Mouse (Mus musculus) liver, embryonic 14.5 days (tissue): ENCODE data around the gene Snx10. TPM values are rescaled to one million over a fixed set of nuclear protein-coding genes. Genes with fewer than 3 reads are reported as not detected.

ENCODE experiments used
- ATAC-seq: fragments of 200-750 bp; cut with Nextera tagmentation; 2 replicates; pipeline ENCODE4 v1.8.0; 2017; ENCODE audit warnings: moderate number of reproducible peaks, mild to moderate bottlenecking, moderate library complexity; ENCODE audit not compliant: insufficient read depth
- DNase-seq, 3 experiments: peaks; one replicate each; pipeline ENCODE4 v3.0.0-alpha.2; 2012 to 2013; ENCODE audit warnings: low read depth in 3 of 3, low spot score in 3 of 3
- H3K27ac ChIP-seq: fragments of 300-500 bp; sonication (generic); 2 replicates; pipeline ENCODE4 v1.5.1; 2014; ENCODE audit warnings: moderate library complexity, mild to moderate bottlenecking, control low read depth, inconsistent platforms
- H3K27me3 ChIP-seq: fragments of 300-500 bp; sonication (generic); 2 replicates; pipeline ENCODE4 v1.6.1; 2014; ENCODE audit warnings: mild to moderate bottlenecking, low read length, moderate library complexity; ENCODE audit not compliant: control insufficient read depth, insufficient read depth
- H3K36me3 ChIP-seq: fragments of 300-500 bp; sonication (generic); replicated peaks from 2 replicates; pipeline ENCODE4 v1.6.1; 2014; ENCODE audit warnings: low read depth; ENCODE audit not compliant: control insufficient read depth, insufficient read depth
- H3K4me1 ChIP-seq, 2 experiments: fragments of 200-500 bp in 1 of 2; fragments of 300-500 bp in 1 of 2; sonication (generic) in 1 of 2; replicated peaks; 2 replicates each; pipeline ENCODE4 v1.6.1; 2012 to 2014; ENCODE audit warnings: antibody characterized with exemption in 1 of 2, inconsistent platforms in 1 of 2, low read length in 1 of 2; ENCODE audit not compliant: control insufficient read depth in 2 of 2, insufficient read depth in 2 of 2
- H3K4me2 ChIP-seq: fragments of 300-500 bp; sonication (generic); 2 replicates; pipeline ENCODE4 v1.6.1; 2014; ENCODE audit warnings: low read depth, mild to moderate bottlenecking, control low read depth, moderate library complexity
- H3K4me3 ChIP-seq, 2 experiments: fragments of 200-500 bp in 1 of 2; fragments of 300-500 bp in 1 of 2; sonication (generic) in 1 of 2; 2 replicates each; pipeline ENCODE4 v1.5.1; 2012 to 2014; ENCODE audit warnings: low read depth in 2 of 2, low read length in 2 of 2, mild to moderate bottlenecking in 2 of 2, control low read depth in 1 of 2, inconsistent platforms in 1 of 2, moderate library complexity in 1 of 2; ENCODE audit not compliant: insufficient read depth in 1 of 2
- H3K9ac ChIP-seq: fragments of 300-500 bp; sonication (generic); replicated peaks from 2 replicates; pipeline ENCODE4 v1.6.1; 2014; ENCODE audit warnings: mild to moderate bottlenecking, control low read depth, moderate library complexity
- H3K9me3 ChIP-seq: fragments of 300-500 bp; sonication (generic); 2 replicates; pipeline ENCODE4 v1.6.1; 2016; ENCODE audit warnings: low read length, mixed read lengths; ENCODE audit not compliant: control insufficient read depth
- CTCF ChIP-seq: IDR thresholded peaks from 2 replicates; pipeline ENCODE4 v1.5.1; 2016; ENCODE audit warnings: antibody characterized with exemption, low read depth, control low read depth
- EP300 ChIP-seq: IDR thresholded peaks from 2 replicates; pipeline ENCODE4 v1.6.1; 2016; ENCODE audit warnings: antibody characterized with exemption, low read depth
- WGBS: fragments of 180-500 bp; shearing (Covaris S2); extraction: QIAGEN DNeasy Blood & Tissue Kit; methylation state at CpG from one replicate; pipeline ENCODE4 v1.1.7; 2014; ENCODE audit not compliant: insufficient replicate concordance; 5-methylcytosine and 5-hydroxymethylcytosine counted together
- polyA plus RNA-seq, 2 experiments: library from polyadenylated mRNA; depleted of rRNA in 1 of 2; stranded (reverse) in 1 of 2; unstranded in 1 of 2; fragments of >200 nt; fragmentation: Nextera tagmentation in 1 of 2; extraction: Ambion mirVana in 1 of 2; gene quantifications; 2 replicates each; pipeline versions ENCODE4 v1.2.1 to v1.2.3; 2012 to 2014

Snx10 gene
- polyA plus RNA-seq, 2 experiments = 2.0 to 6.7 TPM

DNA sequence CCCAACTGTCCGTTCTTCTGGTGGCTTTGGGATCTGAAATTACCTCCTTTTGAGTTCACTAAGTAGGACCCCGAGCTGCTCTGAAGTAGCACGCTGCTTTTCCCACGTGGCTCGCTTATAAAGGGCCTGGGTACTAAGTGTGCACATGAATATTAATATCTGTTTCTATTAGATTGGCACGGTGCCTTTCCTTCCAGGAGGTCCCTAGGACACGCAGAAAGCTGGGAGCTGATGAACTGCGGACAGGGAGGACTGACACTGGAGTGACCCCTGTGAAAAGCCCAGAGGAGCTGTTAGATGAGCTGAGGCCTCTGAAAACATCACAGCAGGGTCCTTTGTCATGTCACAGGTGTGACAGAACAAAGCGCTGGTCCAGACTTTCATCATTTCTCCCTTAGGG is 57.7 kb downstream of the Snx10 start:
- H3K9me3 ChIP-seq = no peaks in the 10 kb centered on the region
- DNase-seq = no peak
- no peaks in the 10 kb centered on the region for H3K4me1 ChIP-seq
- H3K27me3 ChIP-seq = no peaks in the 10 kb centered on the region
- no peak overlapping the region for H3K4me2 ChIP-seq
- H3K4me3 ChIP-seq = no peak overlapping the region
- H3K27ac ChIP-seq = no peak overlapping the region
- no peaks in the 10 kb centered on the region for H3K36me3 ChIP-seq
- 76% methylated on average over 9 of the region's 9 CpGs for WGBS
- ATAC-seq = no peak
- TF ChIP-seq CTCF = no peak
- TF ChIP-seq EP300 = no peak
- H3K9ac ChIP-seq = no peak overlapping the region

- no peaks in the 10 kb centered on the region for H3K4me1 ChIP-seq
- H3K9ac ChIP-seq = no peak overlapping the region
- WGBS = 73% methylated on average over 9 of the region's 9 CpGs
- DNase-seq = no peak
- H3K36me3 ChIP-seq = no peaks in the 10 kb centered on the region
- no peak overlapping the region for H3K27ac ChIP-seq
- no peaks in the 10 kb centered on the region for H3K27me3 ChIP-seq
- H3K4me3 ChIP-seq = no peak overlapping the region
- ATAC-seq = no peak
- no peak overlapping the region for H3K4me2 ChIP-seq
- TF ChIP-seq EP300 = no peak
- TF ChIP-seq CTCF = no peak
- no peaks in the 10 kb centered on the region for H3K9me3 ChIP-seq
Measured at GRCm38 (mm10) chr6:51582051-51582450, 58.4 kb downstream of the Snx10 start.

DNA sequence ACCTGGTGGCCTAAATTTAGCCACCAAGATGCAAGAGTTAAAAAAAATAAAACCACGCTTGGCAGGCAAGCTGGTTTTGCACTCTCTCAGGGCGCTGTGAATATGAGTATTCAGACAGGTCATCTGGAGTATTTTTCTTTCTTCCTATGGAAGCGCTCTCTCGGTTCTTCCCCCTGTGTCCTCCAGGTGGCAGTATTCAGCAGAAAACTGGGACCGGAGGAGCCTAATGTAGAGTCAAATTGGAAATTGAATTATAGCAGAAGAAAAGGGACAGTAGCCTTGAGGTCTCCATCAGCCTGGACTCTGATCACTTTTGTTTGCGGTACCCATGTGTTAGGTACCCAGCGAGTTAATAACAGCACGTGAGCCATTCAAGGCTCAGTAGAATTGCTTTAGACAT is 62.3 kb downstream of the Snx10 start:
- Histone ChIP-seq H3K36me3 (no peaks in the 10 kb centered on the region), H3K4me2 (no peak overlapping the region), H3K4me1 (no peaks in the 10 kb centered on the region), H3K27me3 (no peaks in the 10 kb centered on the region), H3K9ac (no peak overlapping the region), H3K4me3 (no peak overlapping the region), H3K27ac (no peak overlapping the region), H3K9me3 (no peaks in the 10 kb centered on the region)
- ATAC-seq (no peak), DNase-seq (peak in 2 of 3 experiments; percentile 12 to 28)
- WGBS = 25% methylated on average over 8 of the region's 8 CpGs
- no peak for TF ChIP-seq EP300
- TF ChIP-seq CTCF = peak; percentile 74

GRCm38 (mm10) chr6:51587266-51587665 is 63.6 kb downstream of the Snx10 start:
- Histone ChIP-seq H3K9ac (no peak overlapping the region), H3K4me3 (no peak overlapping the region), H3K27ac (no peak overlapping the region), H3K4me1 (no peaks in the 10 kb centered on the region), H3K27me3 (no peaks in the 10 kb centered on the region), H3K36me3 (no peaks in the 10 kb centered on the region), H3K9me3 (no peaks in the 10 kb centered on the region), H3K4me2 (no peak overlapping the region)
- ATAC-seq = no peak
- no peak for TF ChIP-seq CTCF
- TF ChIP-seq EP300 = no peak
- DNase-seq = no peak
- 65% methylated on average over 3 of the region's 3 CpGs for WGBS

- no peak for DNase-seq
- Histone ChIP-seq H3K27ac (no peak overlapping the region), H3K4me1 (no peaks in the 10 kb centered on the region), H3K9ac (no peak overlapping the region), H3K9me3 (no peaks in the 10 kb centered on the region), H3K4me3 (no peak overlapping the region), H3K36me3 (no peaks in the 10 kb centered on the region), H3K27me3 (peaks cover 2% of the 10 kb centered on the region; the same call in 1 of the 2 replicates), H3K4me2 (no peak overlapping the region)
- TF ChIP-seq EP300 (no peak), CTCF (no peak)
- ATAC-seq = no peak
- WGBS = 60% methylated on average over 1 of the region's 1 CpGs
Measured at GRCm38 (mm10) chr6:51591264-51591663, 67.6 kb downstream of the Snx10 start.
